Mouse (Mus musculus): Measurements from ENCODE around the gene Gm12216. TPM values are rescaled to one million over a fixed set of nuclear protein-coding genes. Genes with fewer than 3 reads are reported as not detected.
A peak's percentile ranks its signal among the peaks of the same experiment; 100 is the strongest.
"Not testable (repeated sequence)": the region's sequence is repeated elsewhere in the genome, so short reads cannot be mapped to it uniquely, and the experiment has no call there.

The Gm12216 gene
- polyA plus RNA-seq (2014; fragmentation: Nextera tagmentation; extraction: Ambion mirVana) = 0.47 TPM in 1 of 2 replicates, not detected in the other

- Histone ChIP-seq H3K9ac (ENCODE audit: low read length) (peak within 1 kb of the TSS; percentile 69), H3K4me2 (ENCODE audit: low read depth, severe bottlenecking) (peak within 1 kb of the TSS; percentile 60), H3K4me3 (ENCODE audit: low read depth, low read length) (peak within 1 kb of the TSS; percentile 35)
- ATAC-seq (ENCODE audit: insufficient number of reproducible peaks, low FRiP score, low TSS enrichment, low read depth); H3K27me3 ChIP-seq (ENCODE audit: control insufficient read depth, insufficient read depth, low read length); H3K9me3 ChIP-seq (ENCODE audit: control insufficient read depth, low read length); H3K27ac ChIP-seq (replicated peaks; ENCODE audit: low read depth, low read length); H3K4me1 ChIP-seq (ENCODE audit: control insufficient read depth, insufficient read depth, low read length); H3K36me3 ChIP-seq (ENCODE audit: control insufficient read depth, insufficient read depth, low read length): not testable (repeated sequence)
- WGBS = 18% methylated on average over 38 of the region's 50 CpGs
- peak; percentile 62 for DNase-seq (ENCODE audit: low spot score)
Observed at GRCm38 (mm10) chr11:53858761-53859580, at the start of gene Gm12216. Gm12216 (minus strand) TSS chr11:53859256.

GRCm38 (mm10) chr11:53908686-53909085, 49.6 kb upstream of the Gm12216 start:
- Histone ChIP-seq H3K36me3 (ENCODE audit: control insufficient read depth, insufficient read depth, low read length) (no peaks in the 10 kb centered on the region), H3K9ac (ENCODE audit: low read length) (no peak overlapping the region), H3K4me2 (ENCODE audit: low read depth, severe bottlenecking) (no peak overlapping the region), H3K9me3 (ENCODE audit: control insufficient read depth, low read length) (no peaks in the 10 kb centered on the region), H3K27me3 (ENCODE audit: control insufficient read depth, insufficient read depth, low read length) (no peaks in the 10 kb centered on the region), H3K4me1 (ENCODE audit: control insufficient read depth, insufficient read depth, low read length) (no peaks in the 10 kb centered on the region), H3K4me3 (ENCODE audit: low read depth, low read length) (no peak overlapping the region), H3K27ac (replicated peaks; ENCODE audit: low read depth, low read length) (no peak overlapping the region)
- DNase-seq (ENCODE audit: low spot score) (no peak), ATAC-seq (ENCODE audit: insufficient number of reproducible peaks, low FRiP score, low TSS enrichment, low read depth) (no peak)
- 90% methylated on average over 8 of the region's 8 CpGs for WGBS

GRCm38 (mm10) chr11:53904534-53904925, 45.5 kb upstream of the Gm12216 start:
- Histone ChIP-seq H3K27ac (replicated peaks; ENCODE audit: low read depth, low read length) (no peak overlapping the region), H3K27me3 (ENCODE audit: control insufficient read depth, insufficient read depth, low read length) (no peaks in the 10 kb centered on the region), H3K4me2 (ENCODE audit: low read depth, severe bottlenecking) (no peak overlapping the region), H3K4me1 (ENCODE audit: control insufficient read depth, insufficient read depth, low read length) (no peaks in the 10 kb centered on the region), H3K9ac (ENCODE audit: low read length) (no peak overlapping the region), H3K36me3 (ENCODE audit: control insufficient read depth, insufficient read depth, low read length) (no peaks in the 10 kb centered on the region), H3K4me3 (ENCODE audit: low read depth, low read length) (no peak overlapping the region), H3K9me3 (ENCODE audit: control insufficient read depth, low read length) (no peaks in the 10 kb centered on the region)
- no peak for DNase-seq (ENCODE audit: low spot score)
- 78% methylated on average over 9 of the region's 9 CpGs for WGBS
- no peak for ATAC-seq (ENCODE audit: insufficient number of reproducible peaks, low FRiP score, low TSS enrichment, low read depth)

GRCm38 (mm10) chr11:53903781-53904533, 44.9 kb upstream of the Gm12216 start:
- Histone ChIP-seq H3K4me3 (ENCODE audit: low read depth, low read length) (no peak overlapping the region), H3K27ac (replicated peaks; ENCODE audit: low read depth, low read length) (no peak overlapping the region), H3K9ac (ENCODE audit: low read length) (no peak overlapping the region), H3K4me2 (ENCODE audit: low read depth, severe bottlenecking) (no peak overlapping the region), H3K9me3 (ENCODE audit: control insufficient read depth, low read length) (no peaks in the 10 kb centered on the region), H3K36me3 (ENCODE audit: control insufficient read depth, insufficient read depth, low read length) (no peaks in the 10 kb centered on the region), H3K4me1 (ENCODE audit: control insufficient read depth, insufficient read depth, low read length) (no peaks in the 10 kb centered on the region), H3K27me3 (ENCODE audit: control insufficient read depth, insufficient read depth, low read length) (no peaks in the 10 kb centered on the region)
- 44% methylated on average over 16 of the region's 16 CpGs for WGBS
- no peak for ATAC-seq (ENCODE audit: insufficient number of reproducible peaks, low FRiP score, low TSS enrichment, low read depth)
- DNase-seq (ENCODE audit: low spot score) = peak; percentile 67

- DNase-seq (ENCODE audit: low spot score) (no peak), ATAC-seq (ENCODE audit: insufficient number of reproducible peaks, low FRiP score, low TSS enrichment, low read depth) (no peak)
- H3K36me3 ChIP-seq (ENCODE audit: control insufficient read depth, insufficient read depth, low read length) = no peaks in the 10 kb centered on the region
- no peak overlapping the region for H3K27ac ChIP-seq (replicated peaks; ENCODE audit: low read depth, low read length)
- H3K4me1 ChIP-seq (ENCODE audit: control insufficient read depth, insufficient read depth, low read length) = no peaks in the 10 kb centered on the region
- no peak overlapping the region for H3K4me2 ChIP-seq (ENCODE audit: low read depth, severe bottlenecking)
- no peaks in the 10 kb centered on the region for H3K27me3 ChIP-seq (ENCODE audit: control insufficient read depth, insufficient read depth, low read length)
- H3K4me3 ChIP-seq (ENCODE audit: low read depth, low read length) = no peak overlapping the region
- 94% methylated on average over 14 of the region's 14 CpGs for WGBS
- no peak overlapping the region for H3K9ac ChIP-seq (ENCODE audit: low read length)
- no peaks in the 10 kb centered on the region for H3K9me3 ChIP-seq (ENCODE audit: control insufficient read depth, low read length)
Observed at GRCm38 (mm10) chr11:53902741-53903140, 43.7 kb upstream of the Gm12216 start.

DNA sequence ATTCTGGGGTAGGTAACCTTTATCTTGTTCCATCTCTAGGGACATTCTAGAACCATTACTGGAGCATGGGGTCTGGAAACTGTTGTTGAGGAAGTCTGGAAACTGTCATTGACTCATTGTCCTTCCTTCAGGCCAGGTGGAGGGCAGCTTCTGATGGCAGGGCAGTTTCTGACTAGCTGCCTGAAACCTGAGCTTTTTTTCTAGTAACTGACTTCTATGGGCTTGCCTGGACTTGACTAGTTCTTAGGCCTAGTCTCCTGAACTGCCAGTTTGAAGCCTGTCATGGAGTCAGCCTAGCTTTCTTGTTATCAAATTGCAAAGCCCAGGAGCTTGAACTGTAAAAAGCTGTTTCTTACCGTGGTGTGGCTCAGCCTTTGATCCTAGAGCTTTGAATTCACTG, 41.9 kb upstream of the Gm12216 start:
- H3K4me3 ChIP-seq (ENCODE audit: low read depth, low read length) = no peak overlapping the region
- H3K36me3 ChIP-seq (ENCODE audit: control insufficient read depth, insufficient read depth, low read length) = no peaks in the 10 kb centered on the region
- no peaks in the 10 kb centered on the region for H3K9me3 ChIP-seq (ENCODE audit: control insufficient read depth, low read length)
- DNase-seq (ENCODE audit: low spot score) (no peak), ATAC-seq (ENCODE audit: insufficient number of reproducible peaks, low FRiP score, low TSS enrichment, low read depth) (no peak)
- H3K4me2 ChIP-seq (ENCODE audit: low read depth, severe bottlenecking) = no peak overlapping the region
- H3K4me1 ChIP-seq (ENCODE audit: control insufficient read depth, insufficient read depth, low read length) = no peaks in the 10 kb centered on the region
- no peak overlapping the region for H3K27ac ChIP-seq (replicated peaks; ENCODE audit: low read depth, low read length)
- H3K9ac ChIP-seq (ENCODE audit: low read length) = no peak overlapping the region
- WGBS = 57% methylated on average over 1 of the region's 1 CpGs
- no peaks in the 10 kb centered on the region for H3K27me3 ChIP-seq (ENCODE audit: control insufficient read depth, insufficient read depth, low read length)

- DNase-seq (ENCODE audit: low spot score) (no peak), ATAC-seq (ENCODE audit: insufficient number of reproducible peaks, low FRiP score, low TSS enrichment, low read depth) (no peak)
- Histone ChIP-seq H3K9me3 (ENCODE audit: control insufficient read depth, low read length) (no peaks in the 10 kb centered on the region), H3K4me2 (ENCODE audit: low read depth, severe bottlenecking) (no peak overlapping the region), H3K27me3 (ENCODE audit: control insufficient read depth, insufficient read depth, low read length) (no peaks in the 10 kb centered on the region), H3K4me3 (ENCODE audit: low read depth, low read length) (no peak overlapping the region), H3K4me1 (ENCODE audit: control insufficient read depth, insufficient read depth, low read length) (no peaks in the 10 kb centered on the region), H3K36me3 (ENCODE audit: control insufficient read depth, insufficient read depth, low read length) (no peaks in the 10 kb centered on the region), H3K9ac (ENCODE audit: low read length) (no peak overlapping the region), H3K27ac (replicated peaks; ENCODE audit: low read depth, low read length) (no peak overlapping the region)
- 82% methylated on average over 6 of the region's 6 CpGs for WGBS
Observed at GRCm38 (mm10) chr11:53899981-53900380, 40.9 kb upstream of the Gm12216 start.

GRCm38 (mm10) chr11:53899004-53899403, 39.9 kb upstream of the Gm12216 start:
- Histone ChIP-seq H3K4me1 (ENCODE audit: control insufficient read depth, insufficient read depth, low read length) (no peaks in the 10 kb centered on the region), H3K9ac (ENCODE audit: low read length) (no peak overlapping the region), H3K36me3 (ENCODE audit: control insufficient read depth, insufficient read depth, low read length) (no peaks in the 10 kb centered on the region), H3K27ac (replicated peaks; ENCODE audit: low read depth, low read length) (no peak overlapping the region), H3K9me3 (ENCODE audit: control insufficient read depth, low read length) (no peaks in the 10 kb centered on the region), H3K4me3 (ENCODE audit: low read depth, low read length) (no peak overlapping the region), H3K4me2 (ENCODE audit: low read depth, severe bottlenecking) (no peak overlapping the region), H3K27me3 (ENCODE audit: control insufficient read depth, insufficient read depth, low read length) (no peaks in the 10 kb centered on the region)
- WGBS = 65% methylated on average over 3 of the region's 3 CpGs
- DNase-seq (ENCODE audit: low spot score) (no peak), ATAC-seq (ENCODE audit: insufficient number of reproducible peaks, low FRiP score, low TSS enrichment, low read depth) (no peak)
